Mouse (Mus musculus): ENCODE measurements at regions not wholly inside any gene's neighbourhood (a gene's known extent, or its start where the extent isn't known, plus 50 kb on each side); places are given as distances from the start of the nearest gene placed in this dataset.
A peak's percentile ranks its signal among the peaks of the same experiment; 100 is the strongest.

DNA sequence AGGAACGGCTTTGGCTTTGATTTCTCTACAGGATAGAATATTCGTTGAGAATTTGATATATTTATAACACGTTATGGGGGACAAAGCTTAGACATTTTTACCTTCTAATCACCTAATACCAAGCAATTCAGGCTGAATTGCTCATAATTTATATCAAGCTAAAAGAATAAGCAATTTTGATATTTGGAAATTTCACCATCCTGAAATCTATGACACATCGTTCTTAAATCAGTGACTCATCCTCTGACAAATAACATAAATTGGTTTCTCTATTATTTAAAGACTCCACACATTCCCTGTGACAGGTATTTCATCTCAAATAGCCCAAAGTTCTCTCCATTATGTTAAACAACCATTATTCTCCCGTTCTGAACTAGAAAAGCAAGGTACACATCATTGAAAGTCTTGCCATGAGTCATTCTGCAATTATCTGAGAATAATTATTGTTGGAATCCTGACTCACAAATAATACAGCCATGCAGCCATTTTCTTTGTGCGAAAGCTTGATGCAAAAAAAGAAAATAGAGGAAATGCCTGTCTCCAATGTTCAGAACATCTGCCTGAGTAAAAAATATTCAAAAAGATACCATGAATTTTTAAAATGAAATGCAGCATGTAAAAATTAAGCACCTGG lies 182.3 kb upstream of the BC052040 start:
- DNase-seq (ENCODE audit: low spot score) (no peak), ATAC-seq (replicated peaks; ENCODE audit: low FRiP score, low read depth) (no peak)
- Histone ChIP-seq H3K4me2 (ENCODE audit: low read length) (no peak overlapping the region), H3K9me3 (replicated peaks; ENCODE audit: low read length) (no peaks in the 10 kb centered on the region), H3K4me3 (replicated peaks; ENCODE audit: low read depth, low read length) (no peak overlapping the region), H3K27ac (no peak overlapping the region), H3K36me3 (ENCODE audit: insufficient read depth, low read length) (no peaks in the 10 kb centered on the region), H3K4me1 (replicated peaks; ENCODE audit: insufficient read depth, low read length) (no peaks in the 10 kb centered on the region), H3K9ac (ENCODE audit: low read depth, low read length) (no peak overlapping the region), H3K27me3 (ENCODE audit: insufficient read depth, low read length) (no peaks in the 10 kb centered on the region)
- 80% methylated on average over 6 of the region's 6 CpGs for WGBS
- no peak for TF ChIP-seq CTCF (IDR thresholded peaks at IDR 0.05; ENCODE audit: low read depth)

GRCm38 (mm10) chr2:115399987-115400550 lies 181.4 kb upstream of the BC052040 start:
- no peak overlapping the region for H3K4me3 ChIP-seq (replicated peaks; ENCODE audit: low read depth, low read length)
- ATAC-seq (replicated peaks; ENCODE audit: low FRiP score, low read depth) = no peak
- no peaks in the 10 kb centered on the region for H3K9me3 ChIP-seq (replicated peaks; ENCODE audit: low read length)
- H3K4me1 ChIP-seq (replicated peaks; ENCODE audit: insufficient read depth, low read length) = no peaks in the 10 kb centered on the region
- H3K4me2 ChIP-seq (ENCODE audit: low read length) = no peak overlapping the region
- no peaks in the 10 kb centered on the region for H3K36me3 ChIP-seq (ENCODE audit: insufficient read depth, low read length)
- 84% methylated on average over 10 of the region's 10 CpGs for WGBS
- no peak for DNase-seq (ENCODE audit: low spot score)
- no peak for TF ChIP-seq CTCF (IDR thresholded peaks at IDR 0.05; ENCODE audit: low read depth)
- H3K27ac ChIP-seq = no peak overlapping the region
- H3K9ac ChIP-seq (ENCODE audit: low read depth, low read length) = no peak overlapping the region
- no peaks in the 10 kb centered on the region for H3K27me3 ChIP-seq (ENCODE audit: insufficient read depth, low read length)

- no peak overlapping the region for H3K4me3 ChIP-seq (replicated peaks; ENCODE audit: low read depth, low read length)
Measured at GRCm38 (mm10) chr2:115402246-115402645, 179.3 kb upstream of the BC052040 start.

GRCm38 (mm10) chr2:115432476-115432875 lies 149.0 kb upstream of the BC052040 start:
- H3K27me3 ChIP-seq (ENCODE audit: insufficient read depth, low read length) = no peaks in the 10 kb centered on the region
- H3K27ac ChIP-seq = no peak overlapping the region
- H3K4me2 ChIP-seq (ENCODE audit: low read length) = no peak overlapping the region
- H3K36me3 ChIP-seq (ENCODE audit: insufficient read depth, low read length) = no peaks in the 10 kb centered on the region
- DNase-seq (ENCODE audit: low spot score) = peak; percentile 71
- no peaks in the 10 kb centered on the region for H3K9me3 ChIP-seq (replicated peaks; ENCODE audit: low read length)
- H3K9ac ChIP-seq (ENCODE audit: low read depth, low read length) = no peak overlapping the region
- ATAC-seq (replicated peaks; ENCODE audit: low FRiP score, low read depth) = no peak
- TF ChIP-seq CTCF (IDR thresholded peaks at IDR 0.05; ENCODE audit: low read depth) = no peak
- WGBS = 19% methylated on average over 2 of the region's 2 CpGs
- H3K4me1 ChIP-seq (replicated peaks; ENCODE audit: insufficient read depth, low read length) = no peaks in the 10 kb centered on the region
- no peak overlapping the region for H3K4me3 ChIP-seq (replicated peaks; ENCODE audit: low read depth, low read length)

More at GRCm38 (mm10) chr2:115402246-115402645, 179.3 kb upstream of the BC052040 start:
- Histone ChIP-seq H3K27me3 (ENCODE audit: insufficient read depth, low read length) (no peaks in the 10 kb centered on the region), H3K4me1 (replicated peaks; ENCODE audit: insufficient read depth, low read length) (no peaks in the 10 kb centered on the region), H3K36me3 (ENCODE audit: insufficient read depth, low read length) (no peaks in the 10 kb centered on the region), H3K9me3 (replicated peaks; ENCODE audit: low read length) (no peaks in the 10 kb centered on the region), H3K27ac (no peak overlapping the region), H3K4me2 (ENCODE audit: low read length) (no peak overlapping the region), H3K9ac (ENCODE audit: low read depth, low read length) (no peak overlapping the region)
- DNase-seq (ENCODE audit: low spot score) (peak; percentile 58), ATAC-seq (replicated peaks; ENCODE audit: low FRiP score, low read depth) (no peak)
- WGBS = 34% methylated on average over 2 of the region's 2 CpGs
- TF ChIP-seq CTCF (IDR thresholded peaks at IDR 0.05; ENCODE audit: low read depth) = no peak

GRCm38 (mm10) chr2:115441100-115441499 lies 140.4 kb upstream of the BC052040 start:
- ATAC-seq (replicated peaks; ENCODE audit: low FRiP score, low read depth) (no peak), DNase-seq (ENCODE audit: low spot score) (no peak)
- no peak overlapping the region for H3K9ac ChIP-seq (ENCODE audit: low read depth, low read length)
- no peak overlapping the region for H3K4me2 ChIP-seq (ENCODE audit: low read length)
- H3K4me3 ChIP-seq (replicated peaks; ENCODE audit: low read depth, low read length) = no peak overlapping the region
- WGBS = 36% methylated on average over 1 of the region's 1 CpGs
- H3K9me3 ChIP-seq (replicated peaks; ENCODE audit: low read length) = no peaks in the 10 kb centered on the region
- no peaks in the 10 kb centered on the region for H3K27me3 ChIP-seq (ENCODE audit: insufficient read depth, low read length)
- no peak for TF ChIP-seq CTCF (IDR thresholded peaks at IDR 0.05; ENCODE audit: low read depth)
- H3K4me1 ChIP-seq (replicated peaks; ENCODE audit: insufficient read depth, low read length) = no peaks in the 10 kb centered on the region
- no peak overlapping the region for H3K27ac ChIP-seq
- no peaks in the 10 kb centered on the region for H3K36me3 ChIP-seq (ENCODE audit: insufficient read depth, low read length)

GRCm38 (mm10) chr2:115449783-115450483 lies 131.6 kb upstream of the BC052040 start:
- Histone ChIP-seq H3K27me3 (ENCODE audit: insufficient read depth, low read length) (no peaks in the 10 kb centered on the region), H3K9me3 (replicated peaks; ENCODE audit: low read length) (no peaks in the 10 kb centered on the region), H3K36me3 (ENCODE audit: insufficient read depth, low read length) (no peaks in the 10 kb centered on the region), H3K27ac (no peak overlapping the region), H3K4me1 (replicated peaks; ENCODE audit: insufficient read depth, low read length) (no peaks in the 10 kb centered on the region), H3K4me3 (replicated peaks; ENCODE audit: low read depth, low read length) (no peak overlapping the region), H3K9ac (ENCODE audit: low read depth, low read length) (no peak overlapping the region), H3K4me2 (ENCODE audit: low read length) (no peak overlapping the region)
- DNase-seq (ENCODE audit: low spot score) (no peak), ATAC-seq (replicated peaks; ENCODE audit: low FRiP score, low read depth) (no peak)
- WGBS = 76% methylated on average over 6 of the region's 6 CpGs
- no peak for TF ChIP-seq CTCF (IDR thresholded peaks at IDR 0.05; ENCODE audit: low read depth)
